ENCODE assay signal across 8 mouse cellular contexts in the genomic region with DNA sequence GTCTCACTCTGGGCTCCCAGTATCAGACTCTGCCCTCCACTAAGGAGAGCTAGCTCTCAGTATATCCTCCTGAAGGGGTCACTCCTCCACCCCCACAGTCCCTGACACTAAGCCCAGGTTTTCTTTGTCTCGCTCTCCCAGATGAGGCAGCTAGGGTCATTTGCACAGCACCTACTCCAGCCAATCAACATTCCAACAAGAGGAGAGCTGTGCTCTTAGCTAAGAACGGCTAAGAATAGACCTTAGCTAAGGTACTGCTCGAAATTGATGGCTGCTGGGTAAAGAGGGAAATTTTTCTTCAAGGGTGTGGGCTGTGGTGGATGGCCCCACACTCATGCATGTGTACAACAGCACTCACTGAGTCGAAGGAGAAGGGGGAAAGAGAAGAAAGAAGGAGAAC.
DNase-seq lines count a peak whose midpoint lies in the region; ATAC-seq lines count a peak whose summit lies in the region.

No protein-coding gene starts in this region.

- ATAC-seq in forebrain, embryonic 12.5 days (ENCODE audit: low FRiP score): no peak
- no peak for ATAC-seq in hindbrain, embryonic 13.5 days (ENCODE audit: low FRiP score)

- H3K9ac ChIP-seq in forebrain, embryonic 12.5 days: no peak overlapping the region; the same call in 1 of the 2 replicates
- no peak overlapping the region for H3K9ac ChIP-seq in hindbrain, embryonic 13.5 days

- H3K4me3 ChIP-seq in forebrain, embryonic 12.5 days (replicated peaks): peak overlapping the region; percentile 38; the same call in 1 of the 2 replicates
- H3K4me3 ChIP-seq in hindbrain, embryonic 13.5 days: no peak overlapping the region

- no peak overlapping the region for H3K27ac ChIP-seq in forebrain, embryonic 12.5 days
- no peak overlapping the region for H3K27ac ChIP-seq in hindbrain, embryonic 13.5 days

- H3K27me3 ChIP-seq in forebrain, embryonic 12.5 days: peaks cover 8% of the 10 kb centered on the region; the same call in 1 of the 2 replicates
- H3K27me3 ChIP-seq in hindbrain, embryonic 13.5 days: 0 out of 2 replicates have a peak, but pooled peaks cover 3% of the 10 kb centered on the region

- no peaks in the 10 kb centered on the region for H3K9me3 ChIP-seq in forebrain, embryonic 12.5 days
- H3K9me3 ChIP-seq in hindbrain, embryonic 13.5 days: no peaks in the 10 kb centered on the region

- H3K4me2 ChIP-seq in forebrain, embryonic 12.5 days: peak overlapping the region; percentile 59
- peak overlapping the region; percentile 52 for H3K4me2 ChIP-seq in hindbrain, embryonic 13.5 days

- DNase-seq in ES-CJ7 (ENCODE audit: low read depth, low spot score): peak; percentile 44
- DNase-seq in lung, postnatal 25 days (ENCODE audit: low spot score): peak; percentile 20
- DNase-seq in cerebellum, adult 11-12 months: no peak
- no peak for DNase-seq in adrenal gland, adult 8-10 months
- DNase-seq in adrenal gland, postnatal 36 days: no peak
- no peak for DNase-seq in c-Kit-positive CD71-positive TER-119-positive erythroid progenitor cells, embryonic 14.5 days (ENCODE audit: low spot score)

- H3K36me3 ChIP-seq in forebrain, embryonic 12.5 days (replicated peaks): no peaks in the 10 kb centered on the region
- H3K36me3 ChIP-seq in hindbrain, embryonic 13.5 days: no peaks in the 10 kb centered on the region

- WGBS in forebrain, embryonic 12.5 days: 28% methylated on average over 4 of the region's 4 CpGs
- 28% methylated on average over 4 of the region's 4 CpGs for WGBS in hindbrain, embryonic 13.5 days

- peaks cover 5% of the 10 kb centered on the region for H3K4me1 ChIP-seq in forebrain, embryonic 12.5 days
- 0 out of 2 replicates have a peak, but pooled peaks cover 7% of the 10 kb centered on the region for H3K4me1 ChIP-seq in hindbrain, embryonic 13.5 days (replicated peaks)

Comparison
In these comparisons a context has a peak if more than half of its experiments do, and no peak if none do; other contexts are left out.
1. DNase-seq: peak in ES-CJ7 (single experiment) and lung, postnatal 25 days (single experiment); none in cerebellum, adult 11-12 months (single experiment), adrenal gland, adult 8-10 months (single experiment), adrenal gland, postnatal 36 days (0 of 2) and c-Kit-positive CD71-positive TER-119-positive erythroid progenitor cells, embryonic 14.5 days (single experiment).